Mouse (Mus musculus): ENCODE measurements around the gene Prdm16. TPM values are rescaled to one million over a fixed set of nuclear protein-coding genes. Genes with fewer than 3 reads are reported as not detected.
A peak's percentile ranks its signal among the peaks of the same experiment; 100 is the strongest.

Prdm16 gene
- polyA plus RNA-seq, 1 experiment from 2014 or later: 7.7 TPM

DNA sequence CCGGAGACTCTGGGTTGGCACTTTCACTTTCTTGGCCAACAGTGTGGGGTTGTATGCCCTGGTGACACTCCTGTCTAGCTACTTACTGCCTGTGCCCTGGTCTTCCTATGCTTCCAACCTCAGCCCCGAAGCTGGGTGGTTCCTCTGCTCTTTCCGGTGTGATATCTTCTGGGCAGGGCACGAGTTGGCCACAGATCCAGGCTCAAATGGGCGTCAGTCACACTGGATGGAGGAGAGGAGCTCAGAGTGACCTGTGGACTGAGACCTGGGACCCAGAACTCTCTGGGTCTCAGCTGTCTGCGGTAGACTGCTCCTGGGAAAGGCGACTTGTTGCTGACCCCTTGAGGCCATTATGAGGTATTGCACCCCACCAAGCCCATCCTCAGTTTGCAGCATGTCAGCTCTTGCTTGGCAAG is 335.2 kb downstream of the Prdm16 start, which contains the start of gene Arhgef16:
TSS of gene Arhgef16 (minus strand) at position 211 of the 416 bp plus-strand sequence.
- Histone ChIP-seq H3K9me3 (replicated peaks) (no peaks in the 10 kb centered on the region), H3K27ac (replicated peaks) (no peak within 1 kb of the TSS), H3K4me2 (no peak within 1 kb of the TSS), H3K9ac (replicated peaks) (no peak within 1 kb of the TSS), H3K36me3 (no peaks in the 10 kb centered on the region), H3K4me3 (replicated peaks) (no peak within 1 kb of the TSS), H3K4me1 (peaks cover 13% of the 10 kb centered on the region), H3K27me3 (replicated peaks) (peaks cover 52% of the 10 kb centered on the region)
- WGBS: 27% methylated on average over 7 of the region's 7 CpGs
- ATAC-seq (ENCODE audit: low FRiP score): no peak

DNA sequence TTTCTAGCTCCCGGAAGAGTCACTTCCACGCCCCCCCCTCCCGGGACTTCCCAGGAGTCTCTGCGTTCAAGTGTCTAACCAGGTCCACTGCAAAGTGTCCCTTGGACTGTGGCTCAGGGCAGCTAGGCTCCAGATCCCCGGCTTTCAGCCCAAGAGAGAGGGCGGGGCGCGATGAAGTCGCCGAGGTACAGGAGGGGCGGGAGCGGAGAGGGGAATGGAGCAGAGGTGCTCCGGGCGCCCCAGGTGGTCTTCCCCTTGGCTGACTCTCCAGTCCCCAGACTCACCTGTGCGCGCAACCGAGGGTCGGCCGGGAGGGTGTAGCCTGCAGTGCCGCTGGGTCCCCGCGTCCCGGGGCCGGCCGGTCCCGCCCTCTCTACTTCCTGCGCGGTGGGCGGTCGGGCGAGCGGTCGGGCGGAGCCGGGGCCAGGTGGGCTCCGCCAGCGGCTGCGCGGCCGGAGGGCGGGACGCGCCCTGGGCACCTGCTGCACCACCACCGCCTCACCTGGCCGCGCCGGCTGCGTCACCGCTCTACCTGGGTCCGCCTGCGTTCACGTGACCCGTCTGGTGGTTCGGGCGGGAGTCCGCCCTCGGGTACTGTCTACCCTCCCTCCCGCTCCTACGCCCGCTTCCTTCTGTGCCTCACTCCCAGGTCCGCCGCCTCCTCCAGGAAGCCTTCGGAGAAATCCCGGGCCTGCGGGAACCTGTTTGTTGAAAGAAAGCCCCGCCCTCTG is 337.0 kb downstream of the Prdm16 start:
- WGBS: under 1% methylated on average over 63 of the region's 66 CpGs
- peak overlapping the region; percentile 90 for H3K4me2 ChIP-seq
- H3K4me3 ChIP-seq (replicated peaks): peak overlapping the region; percentile 47
- H3K9ac ChIP-seq (replicated peaks): peak overlapping the region; percentile 34; the same call in 1 of the 2 replicates
- peaks cover 13% of the 10 kb centered on the region for H3K4me1 ChIP-seq
- no peak overlapping the region for H3K27ac ChIP-seq (replicated peaks)
- peaks cover 52% of the 10 kb centered on the region for H3K27me3 ChIP-seq (replicated peaks)
- H3K36me3 ChIP-seq: no peaks in the 10 kb centered on the region
- ATAC-seq (ENCODE audit: low FRiP score): 0 out of 2 replicates have a peak, but pooled peaks have one; percentile 17
- no peaks in the 10 kb centered on the region for H3K9me3 ChIP-seq (replicated peaks)

DNA sequence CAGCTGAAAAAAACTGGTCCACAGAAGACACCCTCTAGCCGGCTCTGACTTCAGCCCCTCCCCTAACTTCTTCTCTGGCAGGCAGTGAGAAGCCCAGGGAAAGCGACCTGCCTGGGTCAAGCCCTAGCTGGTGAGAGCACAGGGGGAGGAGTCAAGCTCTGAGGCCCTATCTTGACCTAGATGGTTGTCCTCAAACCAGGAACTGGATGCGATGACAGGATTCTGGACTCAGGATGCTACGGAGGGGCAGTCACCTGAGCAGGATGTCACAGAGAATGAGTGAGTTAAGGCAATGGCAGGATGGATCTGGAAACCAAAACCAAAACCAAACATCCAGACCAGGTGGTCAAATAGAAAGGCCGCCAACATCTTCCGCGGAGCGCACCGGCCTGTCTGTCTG is 338.9 kb downstream of the Prdm16 start:
- H3K4me1 ChIP-seq: peaks cover 19% of the 10 kb centered on the region
- 40% methylated on average over 9 of the region's 9 CpGs for WGBS
- H3K4me3 ChIP-seq (replicated peaks): no peak overlapping the region
- H3K27ac ChIP-seq (replicated peaks): no peak overlapping the region
- no peak overlapping the region for H3K4me2 ChIP-seq
- H3K9me3 ChIP-seq (replicated peaks): no peaks in the 10 kb centered on the region
- no peaks in the 10 kb centered on the region for H3K36me3 ChIP-seq
- H3K27me3 ChIP-seq (replicated peaks): peaks cover 50% of the 10 kb centered on the region
- no peak for ATAC-seq (ENCODE audit: low FRiP score)
- no peak overlapping the region for H3K9ac ChIP-seq (replicated peaks)

DNA sequence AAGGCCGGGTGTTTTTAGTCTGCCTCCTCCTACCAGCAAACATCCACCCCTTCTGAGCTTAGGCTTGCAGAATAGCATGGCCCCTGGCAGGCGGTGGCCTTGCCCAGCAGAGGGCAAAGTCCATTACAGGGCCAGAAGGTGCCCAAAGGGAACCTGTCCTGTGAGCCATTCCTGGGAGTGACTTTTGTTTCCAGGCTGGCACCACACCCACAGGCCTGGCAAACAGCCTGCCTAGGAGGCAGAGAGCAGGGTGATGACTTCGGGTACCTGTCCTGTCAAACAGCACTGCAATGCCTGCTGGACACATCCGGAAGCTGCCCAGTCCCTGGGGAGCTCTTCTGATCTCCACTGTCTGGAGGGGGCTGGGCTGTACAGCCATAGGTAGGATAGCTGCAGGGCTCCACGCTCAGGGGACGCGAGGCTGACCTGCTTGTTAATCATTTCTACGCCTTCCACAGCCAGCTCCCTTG is 342.4 kb downstream of the Prdm16 start:
- H3K36me3 ChIP-seq: no peaks in the 10 kb centered on the region
- no peaks in the 10 kb centered on the region for H3K9me3 ChIP-seq (replicated peaks)
- no peak overlapping the region for H3K9ac ChIP-seq (replicated peaks)
- no peak overlapping the region for H3K4me3 ChIP-seq (replicated peaks)
- peaks cover 19% of the 10 kb centered on the region for H3K27me3 ChIP-seq (replicated peaks)
- no peak for ATAC-seq (ENCODE audit: low FRiP score)
- H3K4me1 ChIP-seq: peaks cover 9% of the 10 kb centered on the region
- WGBS: 53% methylated on average over 8 of the region's 8 CpGs
- no peak overlapping the region for H3K27ac ChIP-seq (replicated peaks)
- H3K4me2 ChIP-seq: no peak overlapping the region

DNA sequence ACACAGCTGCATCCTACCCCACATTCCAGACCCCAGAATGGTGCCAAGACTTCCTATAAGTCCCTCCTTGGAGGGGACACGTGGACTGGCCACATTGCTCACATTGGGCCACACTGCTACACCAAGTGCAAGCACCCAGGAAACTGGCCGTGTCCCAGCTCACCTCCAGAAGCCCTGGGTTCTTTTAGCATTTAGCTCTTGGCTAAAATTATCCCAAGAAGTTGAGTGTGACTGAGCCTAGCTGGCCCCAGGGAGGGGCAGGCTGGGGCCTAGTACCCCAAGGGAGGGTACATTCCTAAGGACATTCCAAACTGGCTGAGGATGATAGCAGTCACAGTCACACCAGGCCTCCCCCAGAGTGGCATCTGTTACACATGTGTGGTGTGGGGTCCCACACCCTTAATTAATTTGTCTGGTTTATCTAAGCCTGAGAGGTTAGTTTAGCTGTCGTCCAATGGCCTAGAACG is 342.9 kb downstream of the Prdm16 start:
- no peaks in the 10 kb centered on the region for H3K9me3 ChIP-seq (replicated peaks)
- ATAC-seq (ENCODE audit: low FRiP score): no peak
- H3K27me3 ChIP-seq (replicated peaks): peaks cover 14% of the 10 kb centered on the region
- H3K9ac ChIP-seq (replicated peaks): no peak overlapping the region
- H3K4me3 ChIP-seq (replicated peaks): no peak overlapping the region
- no peaks in the 10 kb centered on the region for H3K36me3 ChIP-seq
- 76% methylated on average over 4 of the region's 4 CpGs for WGBS
- H3K4me1 ChIP-seq: peaks cover 9% of the 10 kb centered on the region; the same call in 1 of the 2 replicates
- H3K4me2 ChIP-seq: no peak overlapping the region
- H3K27ac ChIP-seq (replicated peaks): no peak overlapping the region

DNA sequence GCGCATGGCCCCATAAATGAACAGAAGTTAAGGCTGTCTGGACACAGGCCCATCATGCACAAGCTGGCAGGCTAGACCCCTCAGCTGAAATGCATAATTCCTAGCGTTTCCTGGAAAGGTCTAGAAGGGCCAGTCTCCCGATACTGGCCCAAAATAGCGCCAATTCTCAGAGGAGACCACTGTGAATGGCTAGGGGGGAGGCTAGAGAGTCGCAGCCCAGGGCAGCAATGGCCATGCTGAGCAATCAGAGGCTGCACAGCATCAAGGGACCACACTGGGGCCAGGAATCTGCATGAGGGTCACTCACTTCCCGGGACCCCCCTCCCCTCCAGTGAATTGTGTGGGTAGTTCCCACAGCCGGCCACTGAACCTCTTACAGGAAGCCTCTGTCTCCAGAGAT is 353.0 kb downstream of the Prdm16 start:
- Histone ChIP-seq H3K9me3 (replicated peaks) (no peaks in the 10 kb centered on the region), H3K9ac (replicated peaks) (no peak overlapping the region), H3K27me3 (replicated peaks) (no peaks in the 10 kb centered on the region), H3K4me2 (no peak overlapping the region), H3K4me1 (no peaks in the 10 kb centered on the region; the same call in 1 of the 2 replicates), H3K36me3 (no peaks in the 10 kb centered on the region), H3K4me3 (replicated peaks) (no peak overlapping the region), H3K27ac (replicated peaks) (no peak overlapping the region)
- no peak for ATAC-seq (ENCODE audit: low FRiP score)
- WGBS: 73% methylated on average over 7 of the region's 7 CpGs

DNA sequence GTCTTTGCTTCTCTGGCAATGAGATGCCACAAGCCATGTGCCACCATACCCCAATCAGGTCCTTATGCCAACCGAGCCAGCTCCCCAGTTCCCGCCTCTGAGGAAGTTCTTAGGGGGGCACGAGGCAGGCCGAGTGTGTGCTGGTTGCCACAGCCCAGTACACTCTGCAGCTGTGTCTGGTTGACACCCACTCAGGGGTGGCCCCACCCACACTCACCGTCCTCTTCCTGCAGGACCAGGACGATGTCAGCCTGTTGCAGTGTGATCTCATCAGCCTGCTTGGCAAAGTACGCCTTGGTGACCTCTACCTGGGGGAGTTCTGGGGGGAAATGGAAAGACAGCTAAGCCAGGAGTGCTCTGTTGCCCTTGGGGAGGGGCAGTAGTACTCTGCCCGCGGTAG is 357.2 kb downstream of the Prdm16 start:
- Histone ChIP-seq H3K27me3 (replicated peaks) (no peaks in the 10 kb centered on the region), H3K9ac (replicated peaks) (no peak overlapping the region), H3K4me3 (replicated peaks) (no peak overlapping the region), H3K4me1 (no peaks in the 10 kb centered on the region; the same call in 1 of the 2 replicates), H3K4me2 (no peak overlapping the region), H3K36me3 (no peaks in the 10 kb centered on the region), H3K9me3 (replicated peaks) (no peaks in the 10 kb centered on the region), H3K27ac (replicated peaks) (no peak overlapping the region)
- 85% methylated on average over 9 of the region's 9 CpGs for WGBS
- ATAC-seq (ENCODE audit: low FRiP score): no peak

DNA sequence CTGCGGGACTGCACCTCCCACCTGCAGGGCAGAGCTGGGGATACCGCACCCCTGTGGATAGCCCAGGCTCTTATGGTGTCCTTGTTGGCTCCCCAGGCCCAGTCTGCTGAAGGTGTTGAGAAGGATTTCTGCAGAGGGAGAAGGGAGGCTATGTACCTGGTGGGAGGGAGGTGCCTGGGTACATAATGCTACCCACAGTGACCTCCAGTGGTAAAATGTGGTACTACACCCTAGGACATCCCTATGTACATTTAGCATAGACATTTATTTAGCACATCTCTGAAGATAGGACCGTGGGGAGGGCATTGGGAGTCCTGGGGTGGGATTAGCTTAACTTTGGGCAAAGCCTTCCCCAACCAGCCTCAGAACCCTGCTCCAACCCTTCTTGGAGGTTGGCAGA is 363.7 kb downstream of the Prdm16 start:
- no peak overlapping the region for H3K27ac ChIP-seq (replicated peaks)
- no peak overlapping the region for H3K4me2 ChIP-seq
- no peak overlapping the region for H3K4me3 ChIP-seq (replicated peaks)
- no peak; the same call in 1 of the 2 replicates for ATAC-seq (ENCODE audit: low FRiP score)
- no peaks in the 10 kb centered on the region for H3K27me3 ChIP-seq (replicated peaks)
- no peaks in the 10 kb centered on the region for H3K4me1 ChIP-seq
- no peaks in the 10 kb centered on the region for H3K36me3 ChIP-seq
- H3K9ac ChIP-seq (replicated peaks): no peak overlapping the region
- WGBS: 60% methylated on average over 3 of the region's 3 CpGs
- no peaks in the 10 kb centered on the region for H3K9me3 ChIP-seq (replicated peaks)

DNA sequence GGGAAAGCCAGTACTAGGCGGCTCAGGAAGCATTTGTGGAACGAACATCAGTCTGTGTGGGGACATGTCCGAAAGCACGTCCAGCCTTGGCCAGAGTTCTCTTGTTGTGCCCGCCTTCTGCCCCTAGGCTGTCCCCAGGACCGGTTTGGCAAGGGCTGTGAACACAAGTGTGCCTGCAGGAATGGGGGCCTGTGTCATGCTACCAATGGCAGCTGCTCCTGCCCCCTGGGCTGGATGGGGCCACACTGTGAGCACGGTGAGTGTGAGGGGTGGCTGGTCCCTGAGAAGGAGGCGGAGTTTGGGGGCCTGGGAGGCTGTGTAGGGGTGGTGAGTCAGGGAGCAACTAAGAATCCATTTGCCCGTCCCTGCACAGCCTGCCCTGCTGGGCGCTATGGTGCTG is 367.2 kb downstream of the Prdm16 start:
- no peaks in the 10 kb centered on the region for H3K36me3 ChIP-seq
- no peak overlapping the region for H3K4me2 ChIP-seq
- no peaks in the 10 kb centered on the region for H3K9me3 ChIP-seq (replicated peaks)
- H3K27me3 ChIP-seq (replicated peaks): no peaks in the 10 kb centered on the region
- 63% methylated on average over 10 of the region's 10 CpGs for whole genome bisulfite sequencing
- no peak for ATAC-seq (ENCODE audit: low FRiP score)
- H3K4me1 ChIP-seq: no peaks in the 10 kb centered on the region
- H3K9ac ChIP-seq (replicated peaks): no peak overlapping the region
- H3K27ac ChIP-seq (replicated peaks): no peak overlapping the region
- H3K4me3 ChIP-seq (replicated peaks): no peak overlapping the region

DNA sequence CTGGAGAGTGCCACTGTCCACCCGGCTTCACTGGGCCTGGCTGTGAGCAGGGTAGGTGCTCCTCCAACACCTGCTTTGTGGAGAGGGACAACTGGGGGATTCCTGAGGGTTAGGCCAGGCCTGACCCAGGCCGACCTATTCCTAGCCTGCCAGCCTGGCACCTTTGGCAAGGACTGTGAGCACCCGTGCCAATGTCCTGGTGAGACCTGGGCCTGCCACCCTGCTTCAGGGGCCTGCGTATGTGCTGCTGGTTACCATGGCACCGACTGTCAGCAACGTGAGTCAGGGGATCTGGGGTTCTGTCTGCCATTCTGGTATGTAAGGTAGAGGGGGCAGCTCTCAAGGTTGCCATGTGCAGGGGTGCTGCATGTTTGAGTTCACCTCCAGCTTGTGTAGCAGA is 369.2 kb downstream of the Prdm16 start:
- Histone ChIP-seq H3K4me2 (no peak overlapping the region), H3K36me3 (peaks cover 5% of the 10 kb centered on the region), H3K27me3 (replicated peaks) (no peaks in the 10 kb centered on the region), H3K9me3 (replicated peaks) (no peaks in the 10 kb centered on the region), H3K27ac (replicated peaks) (no peak overlapping the region), H3K4me1 (no peaks in the 10 kb centered on the region), H3K9ac (replicated peaks) (no peak overlapping the region), H3K4me3 (replicated peaks) (no peak overlapping the region)
- 80% methylated on average over 6 of the region's 6 CpGs for WGBS
- ATAC-seq (ENCODE audit: low FRiP score): no peak
